ENCODE assay signal across 8 mouse cellular contexts in genomic region chr16:20715976-20716840, GRCm38 (mm10). TPM values are rescaled to one million over a fixed set of nuclear protein-coding genes. Genes with fewer than 3 reads are reported as not detected.
DNase-seq lines count a peak whose midpoint lies in the region; ATAC-seq and TF ChIP-seq lines count a peak whose summit lies in the region.

No protein-coding gene starts in this region.

- WGBS in hindbrain, postnatal 0 days: under 1% methylated on average over 58 of the region's 68 CpGs

- H3K9me3 ChIP-seq in hindbrain, postnatal 0 days (ENCODE audit: low read length): no peaks in the 10 kb centered on the region
- no peaks in the 10 kb centered on the region for H3K9me3 ChIP-seq in megakaryocyte, embryonic 14.5 days

- H3K9ac ChIP-seq in hindbrain, postnatal 0 days (replicated peaks; ENCODE audit: low read length): peak overlapping the region; percentile 82

- peaks cover 18% of the 10 kb centered on the region; the same call in 1 of the 2 replicates for H3K4me1 ChIP-seq in hindbrain, postnatal 0 days (ENCODE audit: insufficient read depth, low read length)
- H3K4me1 ChIP-seq in megakaryocyte, embryonic 14.5 days: peaks cover 41% of the 10 kb centered on the region

- DNase-seq in ZHBTc4 (ENCODE audit: low read depth, low spot score): peak; percentile 92
- DNase-seq in cerebellum, postnatal 4 days (ENCODE audit: low spot score in 2 of 2): peak; percentile 69 to 80
- peak; percentile 86 for DNase-seq in gastrocnemius, adult 2 months
- DNase-seq in hindbrain, postnatal 0 days (ENCODE audit: low spot score): peak; percentile 89
- peak; percentile 59 to 78 for DNase-seq in left cerebral cortex, postnatal 14 days (ENCODE audit: low spot score in 2 of 2)
- peak; percentile 89 for DNase-seq in right cerebral cortex, postnatal 25 days
- DNase-seq in yolk sac, embryonic 10.5 days (ENCODE audit: low spot score): peak; percentile 95

- peak overlapping the region; percentile 80 for H3K4me3 ChIP-seq in gastrocnemius, adult 2 months
- peak overlapping the region; percentile 63 for H3K4me3 ChIP-seq in hindbrain, postnatal 0 days (ENCODE audit: low read length)
- H3K4me3 ChIP-seq in megakaryocyte, embryonic 14.5 days (replicated peaks): peak overlapping the region; percentile 94

- peaks cover 20% of the 10 kb centered on the region; the same call in 1 of the 2 replicates for H3K36me3 ChIP-seq in hindbrain, postnatal 0 days (ENCODE audit: insufficient read depth, low read length)
- H3K36me3 ChIP-seq in megakaryocyte, embryonic 14.5 days (replicated peaks; ENCODE audit: low read length): peaks cover 15% of the 10 kb centered on the region

- ATAC-seq in hindbrain, postnatal 0 days: peak; percentile 75

- H3K4me2 ChIP-seq in hindbrain, postnatal 0 days (ENCODE audit: low read depth, low read length): peak overlapping the region; percentile 82

- intact Hi-C loops in gastrocnemius, adult 2 months (cut with DNase I): no loop called here
- intact Hi-C loops in left cerebral cortex, postnatal 14 days (cut with DNase I): loop anchor here (5.0 kb wide), 2 partner anchors 181 to 476 kb away; no protein-coding TSS in a partner anchor

- H3K27me3 ChIP-seq in hindbrain, postnatal 0 days (ENCODE audit: insufficient read depth, low read length): no peaks in the 10 kb centered on the region
- peaks cover 37% of the 10 kb centered on the region for H3K27me3 ChIP-seq in megakaryocyte, embryonic 14.5 days (replicated peaks)

- H3K27ac ChIP-seq in gastrocnemius, adult 2 months: peak overlapping the region; percentile 93
- H3K27ac ChIP-seq in hindbrain, postnatal 0 days: peak overlapping the region; percentile 96

- TF ChIP-seq CTCF in gastrocnemius, adult 2 months (IDR thresholded peaks at IDR 0.05): peak; percentile 5; the same call in 1 of the 2 replicates
- peak; percentile 50 for TF ChIP-seq CTCF in hindbrain, postnatal 0 days (IDR thresholded peaks at IDR 0.05; ENCODE audit: low read depth)

RNA-seq across cellular contexts. Expression of gene Polr2h, which starts 1.3 kb away (rescaled TPM):
- total RNA-seq in gastrocnemius, adult 2 months (2021): 1 to 10 TPM; 7.6 to 9.2 TPM
- 25.5 and 29.2 TPM in 2 replicates for total RNA-seq in hindbrain, postnatal 0 days (2014; rRNA removed)
- polyA plus RNA-seq in hindbrain, postnatal 0 days (2015; fragmentation: Nextera tagmentation; extraction: Ambion mirVana): 88.6 and 90.8 TPM in 2 replicates
- total RNA-seq in left cerebral cortex, postnatal 14 days (2021): 10 to 100 TPM; 21.4 to 29.5 TPM
- polyA plus RNA-seq in megakaryocyte, embryonic 14.5 days (2012; ENCODE audit: insufficient read depth, low replicate concordance): 2.9 TPM in 1 of 2 replicates, not detected in the other

RNA-seq across cellular contexts. Expression of gene Clcn2, which starts 1.3 kb away (rescaled TPM):
- total RNA-seq in gastrocnemius, adult 2 months (2021): 1 to 10 TPM in 1 of 2 experiments, under 1 TPM in 1; 0.89 to 1.0 TPM
- 57.0 and 74.6 TPM in 2 replicates for total RNA-seq in hindbrain, postnatal 0 days (2014; rRNA removed)
- 18.5 and 21.2 TPM in 2 replicates for polyA plus RNA-seq in hindbrain, postnatal 0 days (2015; fragmentation: Nextera tagmentation; extraction: Ambion mirVana)
- 10 to 100 TPM; 56.5 to 58.7 TPM for total RNA-seq in left cerebral cortex, postnatal 14 days (2021)
- polyA plus RNA-seq in megakaryocyte, embryonic 14.5 days (2012; ENCODE audit: insufficient read depth, low replicate concordance): 2.1 TPM in 1 of 2 replicates, not detected in the other

RNA-seq across cellular contexts. Expression of gene Chrd, which starts 16.7 kb away (rescaled TPM):
- 1 to 10 TPM; 2.9 to 3.6 TPM for total RNA-seq in gastrocnemius, adult 2 months (2021)
- 32.0 and 35.5 TPM in 2 replicates for total RNA-seq in hindbrain, postnatal 0 days (2014; rRNA removed)
- 6.2 and 7.0 TPM in 2 replicates for polyA plus RNA-seq in hindbrain, postnatal 0 days (2015; fragmentation: Nextera tagmentation; extraction: Ambion mirVana)
- total RNA-seq in left cerebral cortex, postnatal 14 days (2021): 10 to 100 TPM; 26.9 to 36.6 TPM
- polyA plus RNA-seq in megakaryocyte, embryonic 14.5 days (2012; ENCODE audit: insufficient read depth, low replicate concordance): not detected in 2 replicates

RNA-seq across cellular contexts. Expression of gene Thpo, which starts 18.1 kb away (rescaled TPM):
- 1 to 10 TPM; 5.1 to 6.3 TPM for total RNA-seq in gastrocnemius, adult 2 months (2021)
- total RNA-seq in hindbrain, postnatal 0 days (2014; rRNA removed): 1.0 and 1.3 TPM in 2 replicates
- 1.4 and 1.6 TPM in 2 replicates for polyA plus RNA-seq in hindbrain, postnatal 0 days (2015; fragmentation: Nextera tagmentation; extraction: Ambion mirVana)
- 1 to 10 TPM; 3.8 to 4.5 TPM for total RNA-seq in left cerebral cortex, postnatal 14 days (2021)
- polyA plus RNA-seq in megakaryocyte, embryonic 14.5 days (2012; ENCODE audit: insufficient read depth, low replicate concordance): not detected in 2 replicates

RNA-seq across cellular contexts. Expression of gene Fam131a, which starts 23.2 kb away (rescaled TPM):
- 10 to 100 TPM; 46.0 to 62.9 TPM for total RNA-seq in gastrocnemius, adult 2 months (2021)
- total RNA-seq in hindbrain, postnatal 0 days (2014; rRNA removed): 130 and 147 TPM in 2 replicates
- polyA plus RNA-seq in hindbrain, postnatal 0 days (2015; fragmentation: Nextera tagmentation; extraction: Ambion mirVana): 49.0 and 55.4 TPM in 2 replicates
- total RNA-seq in left cerebral cortex, postnatal 14 days (2021): 100 to 1,000 TPM; 381 to 399 TPM
- 7.9 and 8.6 TPM in 2 replicates for polyA plus RNA-seq in megakaryocyte, embryonic 14.5 days (2012; ENCODE audit: insufficient read depth, low replicate concordance)

Comparison
In these comparisons a context has a peak if more than half of its experiments do, and no peak if none do; other contexts are left out.
1. Peak in every context shown above with its lines: DNase-seq, ATAC-seq, H3K4me3 ChIP-seq and H3K27ac ChIP-seq.
2. RNA of gene Clcn2, which starts 1.3 kb away (total RNA-seq): 57.0 to 74.6 TPM in hindbrain, postnatal 0 days and 56.5 to 58.7 TPM in left cerebral cortex, postnatal 14 days; 0.89 to 1.0 TPM in gastrocnemius, adult 2 months; every median in the first group is over 10 times any median in the second.